Mouse (Mus musculus): ENCODE results near the gene Scn1a. TPM values are rescaled to one million over a fixed set of nuclear protein-coding genes. Genes with fewer than 3 reads are reported as not detected.

The Scn1a gene
- polyA plus RNA-seq, 1 experiment from 2014 or later = 1.8 TPM

GRCm38 (mm10) chr2:66346181-66346580 is 94.5 kb downstream of the Scn1a start:
- H3K4me2 ChIP-seq (ENCODE audit: low read depth, low read length, severe bottlenecking) = no peak overlapping the region
- ATAC-seq (replicated peaks; ENCODE audit: low FRiP score) (no peak), DNase-seq (ENCODE audit: low spot score) (no peak)
- H3K27ac ChIP-seq (ENCODE audit: low read depth, low read length) = no peak overlapping the region
- no peaks in the 10 kb centered on the region for H3K9me3 ChIP-seq (ENCODE audit: control insufficient read depth, low read length)
- H3K4me1 ChIP-seq (replicated peaks; ENCODE audit: control insufficient read depth, insufficient read depth, low read length) = no peaks in the 10 kb centered on the region
- H3K4me3 ChIP-seq (ENCODE audit: low read depth, low read length) = no peak overlapping the region
- H3K27me3 ChIP-seq (ENCODE audit: control insufficient read depth, insufficient read depth, low read length) = no peaks in the 10 kb centered on the region
- 78% methylated on average over 3 of the region's 3 CpGs for WGBS
- H3K36me3 ChIP-seq (ENCODE audit: control insufficient read depth, insufficient read depth, low read length) = no peaks in the 10 kb centered on the region
- no peak overlapping the region for H3K9ac ChIP-seq (ENCODE audit: low read length)

- ATAC-seq (replicated peaks; ENCODE audit: low FRiP score) = no peak
- H3K27me3 ChIP-seq (ENCODE audit: control insufficient read depth, insufficient read depth, low read length) = no peaks in the 10 kb centered on the region
- H3K27ac ChIP-seq (ENCODE audit: low read depth, low read length) = no peak overlapping the region
- WGBS = 75% methylated on average over 5 of the region's 5 CpGs
- no peak for DNase-seq (ENCODE audit: low spot score)
- no peak overlapping the region for H3K9ac ChIP-seq (ENCODE audit: low read length)
- no peak overlapping the region for H3K4me3 ChIP-seq (ENCODE audit: low read depth, low read length)
- H3K9me3 ChIP-seq (ENCODE audit: control insufficient read depth, low read length) = no peaks in the 10 kb centered on the region
- H3K4me2 ChIP-seq (ENCODE audit: low read depth, low read length, severe bottlenecking) = no peak overlapping the region
- H3K4me1 ChIP-seq (replicated peaks; ENCODE audit: control insufficient read depth, insufficient read depth, low read length) = no peaks in the 10 kb centered on the region
- no peaks in the 10 kb centered on the region for H3K36me3 ChIP-seq (ENCODE audit: control insufficient read depth, insufficient read depth, low read length)
These were observed 103.2 kb downstream of the Scn1a start for GRCm38 (mm10) chr2:66337406-66337805.

GRCm38 (mm10) chr2:66336396-66336795 is 104.2 kb downstream of the Scn1a start:
- Histone ChIP-seq H3K27me3 (ENCODE audit: control insufficient read depth, insufficient read depth, low read length) (no peaks in the 10 kb centered on the region), H3K4me2 (ENCODE audit: low read depth, low read length, severe bottlenecking) (no peak overlapping the region), H3K4me1 (replicated peaks; ENCODE audit: control insufficient read depth, insufficient read depth, low read length) (no peaks in the 10 kb centered on the region), H3K9me3 (ENCODE audit: control insufficient read depth, low read length) (no peaks in the 10 kb centered on the region), H3K27ac (ENCODE audit: low read depth, low read length) (no peak overlapping the region), H3K9ac (ENCODE audit: low read length) (no peak overlapping the region), H3K36me3 (ENCODE audit: control insufficient read depth, insufficient read depth, low read length) (no peaks in the 10 kb centered on the region), H3K4me3 (ENCODE audit: low read depth, low read length) (no peak overlapping the region)
- ATAC-seq (replicated peaks; ENCODE audit: low FRiP score) (no peak), DNase-seq (ENCODE audit: low spot score) (no peak)
- WGBS = 81% methylated on average over 6 of the region's 6 CpGs

GRCm38 (mm10) chr2:66272551-66272950 is 168.1 kb downstream of the Scn1a start:
- WGBS = 83% methylated on average over 3 of the region's 3 CpGs
- Histone ChIP-seq H3K4me1 (replicated peaks; ENCODE audit: control insufficient read depth, insufficient read depth, low read length) (no peaks in the 10 kb centered on the region), H3K36me3 (ENCODE audit: control insufficient read depth, insufficient read depth, low read length) (no peaks in the 10 kb centered on the region), H3K9me3 (ENCODE audit: control insufficient read depth, low read length) (no peaks in the 10 kb centered on the region), H3K4me3 (ENCODE audit: low read depth, low read length) (no peak overlapping the region), H3K9ac (ENCODE audit: low read length) (no peak overlapping the region), H3K4me2 (ENCODE audit: low read depth, low read length, severe bottlenecking) (no peak overlapping the region), H3K27ac (ENCODE audit: low read depth, low read length) (no peak overlapping the region), H3K27me3 (ENCODE audit: control insufficient read depth, insufficient read depth, low read length) (no peaks in the 10 kb centered on the region)
- ATAC-seq (replicated peaks; ENCODE audit: low FRiP score) = no peak
- no peak for DNase-seq (ENCODE audit: low spot score)

- peak within 1 kb of the TSS; percentile 69 for H3K9ac ChIP-seq (ENCODE audit: low read length)
- no peaks in the 10 kb centered on the region for H3K9me3 ChIP-seq (ENCODE audit: control insufficient read depth, low read length)
- ATAC-seq (replicated peaks; ENCODE audit: low FRiP score) (peak; percentile 99), DNase-seq (ENCODE audit: low spot score) (peak; percentile 98)
- WGBS = under 1% methylated on average over 56 of the region's 56 CpGs
- H3K27ac ChIP-seq (ENCODE audit: low read depth, low read length) = peak within 1 kb of the TSS; percentile 75; the same call in 1 of the 2 replicates
- H3K36me3 ChIP-seq (ENCODE audit: control insufficient read depth, insufficient read depth, low read length) = no peaks in the 10 kb centered on the region; the same call in 1 of the 2 replicates
- H3K27me3 ChIP-seq (ENCODE audit: control insufficient read depth, insufficient read depth, low read length) = no peaks in the 10 kb centered on the region
- H3K4me1 ChIP-seq (replicated peaks; ENCODE audit: control insufficient read depth, insufficient read depth, low read length) = 0 out of 2 replicates have a peak, but pooled peaks cover 2% of the 10 kb centered on the region
- peak within 1 kb of the TSS; percentile 69 for H3K4me3 ChIP-seq (ENCODE audit: low read depth, low read length)
- peak within 1 kb of the TSS; percentile 55 for H3K4me2 ChIP-seq (ENCODE audit: low read depth, low read length, severe bottlenecking)
These were observed 184.2 kb downstream of the Scn1a start, which contains the start of gene Ttc21b for GRCm38 (mm10) chr2:66256220-66257131. Ttc21b (minus strand) TSS chr2:66256617.

- 85% methylated on average over 1 of the region's 1 CpGs for WGBS
- Histone ChIP-seq H3K4me3 (ENCODE audit: low read depth, low read length) (no peak overlapping the region), H3K27ac (ENCODE audit: low read depth, low read length) (no peak overlapping the region), H3K4me2 (ENCODE audit: low read depth, low read length, severe bottlenecking) (no peak overlapping the region), H3K36me3 (ENCODE audit: control insufficient read depth, insufficient read depth, low read length) (peaks cover 4% of the 10 kb centered on the region; the same call in 1 of the 2 replicates), H3K9me3 (ENCODE audit: control insufficient read depth, low read length) (no peaks in the 10 kb centered on the region), H3K27me3 (ENCODE audit: control insufficient read depth, insufficient read depth, low read length) (no peaks in the 10 kb centered on the region), H3K9ac (ENCODE audit: low read length) (no peak overlapping the region), H3K4me1 (replicated peaks; ENCODE audit: control insufficient read depth, insufficient read depth, low read length) (no peaks in the 10 kb centered on the region)
- ATAC-seq (replicated peaks; ENCODE audit: low FRiP score) = no peak
- no peak for DNase-seq (ENCODE audit: low spot score)
These were observed 196.6 kb downstream of the Scn1a start for GRCm38 (mm10) chr2:66244013-66244412.

- no peak overlapping the region for H3K4me2 ChIP-seq (ENCODE audit: low read depth, low read length, severe bottlenecking)
- DNase-seq (ENCODE audit: low spot score) (no peak), ATAC-seq (replicated peaks; ENCODE audit: low FRiP score) (no peak)
- H3K4me1 ChIP-seq (replicated peaks; ENCODE audit: control insufficient read depth, insufficient read depth, low read length) = no peaks in the 10 kb centered on the region
- H3K27ac ChIP-seq (ENCODE audit: low read depth, low read length) = no peak overlapping the region
- no peaks in the 10 kb centered on the region for H3K36me3 ChIP-seq (ENCODE audit: control insufficient read depth, insufficient read depth, low read length)
- H3K9me3 ChIP-seq (ENCODE audit: control insufficient read depth, low read length) = no peaks in the 10 kb centered on the region
- no peak overlapping the region for H3K9ac ChIP-seq (ENCODE audit: low read length)
- no peak overlapping the region for H3K4me3 ChIP-seq (ENCODE audit: low read depth, low read length)
- WGBS = 97% methylated on average over 1 of the region's 1 CpGs
- H3K27me3 ChIP-seq (ENCODE audit: control insufficient read depth, insufficient read depth, low read length) = no peaks in the 10 kb centered on the region
These were observed 200.3 kb downstream of the Scn1a start for GRCm38 (mm10) chr2:66240334-66240733.

- DNase-seq (ENCODE audit: low spot score) (no peak), ATAC-seq (replicated peaks; ENCODE audit: low FRiP score) (no peak)
- H3K4me3 ChIP-seq (ENCODE audit: low read depth, low read length) = no peak overlapping the region
- no peaks in the 10 kb centered on the region for H3K9me3 ChIP-seq (ENCODE audit: control insufficient read depth, low read length)
- no peak overlapping the region for H3K27ac ChIP-seq (ENCODE audit: low read depth, low read length)
- no peak overlapping the region for H3K4me2 ChIP-seq (ENCODE audit: low read depth, low read length, severe bottlenecking)
- WGBS = 95% methylated on average over 5 of the region's 5 CpGs
- H3K9ac ChIP-seq (ENCODE audit: low read length) = no peak overlapping the region
- no peaks in the 10 kb centered on the region for H3K27me3 ChIP-seq (ENCODE audit: control insufficient read depth, insufficient read depth, low read length)
- no peaks in the 10 kb centered on the region for H3K4me1 ChIP-seq (replicated peaks; ENCODE audit: control insufficient read depth, insufficient read depth, low read length)
- no peaks in the 10 kb centered on the region for H3K36me3 ChIP-seq (ENCODE audit: control insufficient read depth, insufficient read depth, low read length)
These were observed 201.8 kb downstream of the Scn1a start for GRCm38 (mm10) chr2:66238886-66239285.

All from forebrain, embryonic 11.5 days (tissue).